Mouse (Mus musculus): ENCODE data around the gene Dbr1. TPM values are rescaled to one million over a fixed set of nuclear protein-coding genes. Genes with fewer than 3 reads are reported as not detected.
A peak's percentile ranks its signal among the peaks of the same experiment; 100 is the strongest.
"Not testable (repeated sequence)": the region's sequence is repeated elsewhere in the genome, so short reads cannot be mapped to it uniquely, and the experiment has no call there.

Gene Dbr1
- polyA plus RNA-seq, 1 experiment from 2014 or later: 14.0 TPM

DNA sequence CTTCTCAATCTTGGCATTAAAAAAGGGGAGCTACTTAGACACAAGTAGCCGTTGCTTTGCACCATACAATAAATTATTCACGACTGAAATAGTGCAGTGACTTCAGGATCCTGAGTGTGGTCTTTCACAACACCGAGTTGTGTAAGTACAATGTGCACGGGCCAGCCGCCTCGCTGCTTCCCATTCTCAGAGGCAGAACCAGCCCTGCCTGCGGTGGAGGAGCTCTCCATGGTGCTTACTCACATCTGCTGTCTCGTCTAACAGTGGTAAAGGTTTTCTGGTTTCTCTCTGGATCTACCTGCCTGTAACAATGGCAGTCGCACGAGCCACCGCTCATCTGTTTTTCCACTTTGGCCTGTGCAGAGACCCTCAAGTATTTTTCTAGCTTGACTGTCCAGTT is 11.9 kb upstream of the Dbr1 start:
- 16% methylated on average over 11 of the region's 11 CpGs for WGBS
- no peak for ATAC-seq (replicated peaks; ENCODE audit: insufficient number of reproducible peaks, insufficient read depth, low FRiP score, low read depth)

DNA sequence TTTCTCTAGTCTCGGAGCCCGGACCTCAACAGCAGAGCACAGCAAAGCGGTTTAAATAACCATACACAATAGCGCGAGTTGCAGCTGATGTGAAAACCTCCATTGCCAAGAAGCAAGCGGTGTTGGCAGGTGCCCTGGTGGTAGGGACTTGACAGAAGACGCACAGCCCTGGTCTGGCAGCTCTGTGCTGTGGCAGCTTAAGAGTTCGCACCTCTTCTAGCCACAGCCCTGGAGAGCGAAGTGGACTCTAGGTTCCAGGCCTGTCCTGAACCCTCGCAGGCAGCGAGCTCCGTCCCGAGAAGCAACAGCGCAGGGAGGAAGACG is 7.6 kb upstream of the Dbr1 start:
- ATAC-seq (replicated peaks; ENCODE audit: insufficient number of reproducible peaks, insufficient read depth, low FRiP score, low read depth): peak; percentile 56

More for the DNA sequence above, 11.9 kb upstream of the Dbr1 start:
- no peaks in the 10 kb centered on the region for H3K9me3 ChIP-seq (replicated peaks)
- no peak overlapping the region for H3K9ac ChIP-seq
- no peak overlapping the region for H3K4me3 ChIP-seq
- no peaks in the 10 kb centered on the region for H3K27me3 ChIP-seq
- no peak overlapping the region for H3K4me2 ChIP-seq
- no peaks in the 10 kb centered on the region for H3K36me3 ChIP-seq
- H3K4me1 ChIP-seq (replicated peaks): peaks cover 20% of the 10 kb centered on the region
- H3K27ac ChIP-seq: no peak overlapping the region

GRCm38 (mm10) chr9:99568347-99569070 is 7.1 kb upstream of the Dbr1 start, which contains the start of gene Armc8:
Gene Armc8, minus strand, starts transcription at chr9:99568899.
- Histone ChIP-seq H3K4me2 (peak within 1 kb of the TSS; percentile 83), H3K27ac (peak within 1 kb of the TSS; percentile 97), H3K4me3 (peak within 1 kb of the TSS; percentile 87), H3K9ac (peak within 1 kb of the TSS; percentile 91), H3K27me3 (no peaks in the 10 kb centered on the region), H3K4me1 (replicated peaks) (peaks cover 20% of the 10 kb centered on the region), H3K9me3 (replicated peaks) (no peaks in the 10 kb centered on the region), H3K36me3 (no peaks in the 10 kb centered on the region)
- under 1% methylated on average over 70 of the region's 70 CpGs for WGBS
- peak; percentile 94 for ATAC-seq (replicated peaks; ENCODE audit: insufficient number of reproducible peaks, insufficient read depth, low FRiP score, low read depth)

More for the DNA sequence above, 7.6 kb upstream of the Dbr1 start:
- Histone ChIP-seq H3K4me2 (peak overlapping the region; percentile 83), H3K36me3 (no peaks in the 10 kb centered on the region), H3K27me3 (no peaks in the 10 kb centered on the region), H3K9me3 (replicated peaks) (no peaks in the 10 kb centered on the region), H3K27ac (peak overlapping the region; percentile 97), H3K9ac (peak overlapping the region; percentile 91), H3K4me3 (peak overlapping the region; percentile 87), H3K4me1 (replicated peaks) (peaks cover 20% of the 10 kb centered on the region)
- under 1% methylated on average over 15 of the region's 15 CpGs for WGBS

DNA sequence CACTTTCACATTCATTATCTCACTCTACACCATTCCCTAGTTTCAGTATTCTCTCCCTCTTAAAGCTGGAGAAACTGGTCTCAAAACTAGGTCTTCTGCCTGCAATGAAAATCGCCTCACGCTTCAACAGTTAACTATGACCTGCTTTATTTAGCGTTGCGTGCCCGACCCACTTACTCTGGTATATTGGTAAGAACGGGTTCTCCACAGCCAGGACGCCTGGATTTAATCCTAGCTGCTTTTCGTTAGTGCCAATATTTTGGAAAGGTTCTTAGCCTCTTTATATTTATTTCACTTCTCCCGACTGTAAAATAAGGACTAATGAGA is 6.6 kb upstream of the Dbr1 start:
- Histone ChIP-seq H3K27me3 (no peaks in the 10 kb centered on the region), H3K27ac (peak overlapping the region; percentile 97), H3K4me2 (peak overlapping the region; percentile 83), H3K36me3 (no peaks in the 10 kb centered on the region), H3K4me1 (replicated peaks) (peaks cover 18% of the 10 kb centered on the region), H3K4me3 (peak overlapping the region; percentile 87), H3K9ac (peak overlapping the region; percentile 91), H3K9me3 (replicated peaks) (no peaks in the 10 kb centered on the region)
- ATAC-seq (replicated peaks; ENCODE audit: insufficient number of reproducible peaks, insufficient read depth, low FRiP score, low read depth): peak; percentile 53
- WGBS: 2% methylated on average over 9 of the region's 9 CpGs

- H3K4me3 ChIP-seq: no peak overlapping the region
- no peak for ATAC-seq (replicated peaks; ENCODE audit: insufficient number of reproducible peaks, insufficient read depth, low FRiP score, low read depth)
- no peak overlapping the region for H3K9ac ChIP-seq
- peaks cover 34% of the 10 kb centered on the region for H3K36me3 ChIP-seq
- H3K4me2 ChIP-seq: no peak overlapping the region
- no peak overlapping the region for H3K27ac ChIP-seq
- WGBS: 47% methylated on average over 2 of the region's 2 CpGs
- no peaks in the 10 kb centered on the region for H3K27me3 ChIP-seq
- peaks cover 8% of the 10 kb centered on the region for H3K4me1 ChIP-seq (replicated peaks)
- no peaks in the 10 kb centered on the region for H3K9me3 ChIP-seq (replicated peaks)
Observed at GRCm38 (mm10) chr9:99580655-99581054, 5.1 kb downstream of the Dbr1 start.

DNA sequence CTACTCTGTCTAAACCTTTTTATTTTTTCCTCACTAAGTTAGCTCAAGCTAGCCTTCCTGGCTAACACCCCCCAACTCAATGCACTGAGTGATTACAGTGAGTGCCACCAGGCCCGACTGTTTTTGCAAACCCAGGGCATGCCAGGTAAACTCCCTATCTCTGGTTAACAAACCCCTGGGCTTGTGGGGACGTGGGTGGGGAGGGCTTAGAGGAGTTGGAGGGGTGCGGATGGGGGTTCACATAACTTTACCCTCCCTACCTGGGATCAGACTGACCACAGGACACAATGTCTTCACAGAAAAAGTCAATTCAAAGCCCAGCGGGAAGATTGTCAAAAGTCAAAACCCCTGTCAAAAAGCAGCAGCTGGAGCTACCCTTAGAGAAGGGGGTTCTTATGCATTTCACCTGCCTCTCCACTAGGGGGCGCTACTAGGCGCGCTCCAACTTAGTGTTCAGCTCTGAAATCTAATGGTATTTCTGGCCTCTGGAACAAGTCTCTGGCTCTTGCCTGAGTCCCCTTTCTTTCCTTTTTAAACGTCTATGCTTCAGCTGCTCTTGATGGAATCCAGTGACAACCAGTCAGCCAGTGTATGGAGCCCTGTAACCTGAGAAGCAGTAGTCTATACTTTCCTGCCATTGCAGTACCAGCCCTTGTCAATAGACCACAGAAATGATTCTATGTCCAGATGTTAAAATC is 12.1 kb downstream of the Dbr1 start:
- H3K9me3 ChIP-seq (replicated peaks): no peaks in the 10 kb centered on the region
- no peak overlapping the region for H3K4me3 ChIP-seq

GRCm38 (mm10) chr9:99591144-99591543 is 15.5 kb downstream of the Dbr1 start:
- H3K27me3 ChIP-seq: no peaks in the 10 kb centered on the region
- no peak overlapping the region for H3K4me3 ChIP-seq
- 58% methylated on average over 8 of the region's 8 CpGs for WGBS
- ATAC-seq (replicated peaks; ENCODE audit: insufficient number of reproducible peaks, insufficient read depth, low FRiP score, low read depth): no peak
- H3K4me2 ChIP-seq: no peak overlapping the region
- no peaks in the 10 kb centered on the region for H3K9me3 ChIP-seq (replicated peaks)
- no peaks in the 10 kb centered on the region for H3K4me1 ChIP-seq (replicated peaks)
- no peaks in the 10 kb centered on the region for H3K36me3 ChIP-seq
- H3K27ac ChIP-seq: no peak overlapping the region
- no peak overlapping the region for H3K9ac ChIP-seq

More for the DNA sequence above, 12.1 kb downstream of the Dbr1 start:
- no peak for ATAC-seq (replicated peaks; ENCODE audit: insufficient number of reproducible peaks, insufficient read depth, low FRiP score, low read depth)
- 31% methylated on average over 8 of the region's 8 CpGs for WGBS
- Histone ChIP-seq H3K27me3 (no peaks in the 10 kb centered on the region), H3K4me2 (no peak overlapping the region), H3K9ac (no peak overlapping the region), H3K36me3 (peaks cover 18% of the 10 kb centered on the region), H3K27ac (no peak overlapping the region), H3K4me1 (replicated peaks) (no peaks in the 10 kb centered on the region)

DNA sequence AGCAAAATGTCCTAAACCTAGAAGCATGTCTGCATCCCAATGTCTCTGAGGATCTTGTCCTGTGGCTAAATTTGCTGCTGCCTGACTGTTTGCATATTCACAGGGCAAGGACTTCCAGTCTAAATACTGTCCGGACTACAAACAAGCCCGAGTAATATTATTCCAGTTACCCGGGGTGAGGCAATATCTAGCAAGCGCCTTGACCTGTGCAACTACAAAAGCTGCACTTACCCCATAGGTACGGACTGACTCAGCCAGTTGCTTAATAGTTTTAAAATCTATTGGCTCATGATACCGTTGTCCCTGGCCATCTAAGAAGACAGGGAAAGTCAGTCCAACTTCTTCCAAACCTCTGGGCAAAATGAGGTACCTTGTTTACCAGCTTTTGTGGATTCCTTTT is 23.5 kb downstream of the Dbr1 start:
- not testable (repeated sequence) for H3K9ac ChIP-seq; H3K36me3 ChIP-seq; H3K27ac ChIP-seq; H3K4me1 ChIP-seq (replicated peaks); H3K4me2 ChIP-seq; ATAC-seq (replicated peaks; ENCODE audit: insufficient number of reproducible peaks, insufficient read depth, low FRiP score, low read depth); H3K27me3 ChIP-seq; H3K9me3 ChIP-seq (replicated peaks); H3K4me3 ChIP-seq
- 91% methylated on average over 6 of the region's 6 CpGs for WGBS

DNA sequence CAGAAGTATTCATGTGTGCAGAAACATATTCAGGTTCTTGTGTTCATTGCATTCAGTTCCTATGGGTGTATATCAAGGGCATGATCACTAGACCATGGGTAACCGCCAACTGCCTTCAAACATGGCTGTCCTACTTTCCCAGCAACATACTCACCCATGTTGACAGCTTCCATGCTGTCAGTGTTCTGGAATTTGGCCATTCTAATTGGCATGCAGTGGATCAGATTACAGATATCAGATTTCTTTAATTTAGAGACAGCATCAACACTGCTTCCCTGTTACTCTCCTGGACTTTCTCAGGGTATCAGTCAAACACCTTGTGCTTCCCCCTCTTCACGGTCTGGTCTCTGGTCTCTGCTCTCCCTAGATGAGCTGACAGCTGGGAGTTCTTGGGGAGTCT is 28.0 kb downstream of the Dbr1 start:
- no peaks in the 10 kb centered on the region for H3K4me1 ChIP-seq (replicated peaks)
- no peak overlapping the region for H3K9ac ChIP-seq
- no peaks in the 10 kb centered on the region for H3K9me3 ChIP-seq (replicated peaks)
- ATAC-seq (replicated peaks; ENCODE audit: insufficient number of reproducible peaks, insufficient read depth, low FRiP score, low read depth): no peak
- H3K4me3 ChIP-seq: no peak overlapping the region
- H3K27ac ChIP-seq: no peak overlapping the region
- no peaks in the 10 kb centered on the region for H3K27me3 ChIP-seq
- no peaks in the 10 kb centered on the region for H3K36me3 ChIP-seq
- 57% methylated on average over 2 of the region's 2 CpGs for WGBS
- H3K4me2 ChIP-seq: no peak overlapping the region

- no peak within 1 kb of the TSS for H3K9ac ChIP-seq
Observed at GRCm38 (mm10) chr9:99612202-99612601, 36.6 kb downstream of the Dbr1 start, which contains the start of gene A4gnt. Gene A4gnt, plus strand, starts transcription at chr9:99612502.

DNA sequence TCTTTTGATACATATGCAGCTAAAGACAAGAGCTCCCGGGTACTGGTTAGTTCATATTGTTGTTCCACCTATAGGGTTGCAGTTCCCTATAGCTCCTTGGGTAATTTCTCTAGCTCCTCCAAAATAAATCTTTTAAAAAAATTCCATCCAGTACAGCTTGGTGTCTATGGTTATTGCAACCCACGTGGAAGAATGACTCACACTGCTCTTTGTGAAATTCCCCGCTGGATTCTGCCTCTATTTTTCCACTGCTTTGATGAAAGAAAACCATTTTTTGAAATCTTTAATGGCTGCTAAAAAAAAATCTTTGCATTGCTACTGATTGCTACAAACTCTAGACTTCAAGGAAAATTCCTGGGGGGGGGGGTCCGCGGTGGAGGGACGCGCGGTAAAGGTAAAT is 44.1 kb downstream of the Dbr1 start:
- H3K9me3 ChIP-seq (replicated peaks): no peaks in the 10 kb centered on the region

More at GRCm38 (mm10) chr9:99612202-99612601, 36.6 kb downstream of the Dbr1 start, which contains the start of gene A4gnt:
- Histone ChIP-seq H3K4me1 (replicated peaks) (no peaks in the 10 kb centered on the region), H3K27ac (no peak within 1 kb of the TSS), H3K4me2 (no peak within 1 kb of the TSS), H3K4me3 (no peak within 1 kb of the TSS), H3K27me3 (no peaks in the 10 kb centered on the region), H3K9me3 (replicated peaks) (no peaks in the 10 kb centered on the region), H3K36me3 (no peaks in the 10 kb centered on the region)
- no peak for ATAC-seq (replicated peaks; ENCODE audit: insufficient number of reproducible peaks, insufficient read depth, low FRiP score, low read depth)
- WGBS: 42% methylated on average over 2 of the region's 2 CpGs

GRCm38 (mm10) chr9:99620196-99620595 is 44.6 kb downstream of the Dbr1 start:
- no peak for ATAC-seq (replicated peaks; ENCODE audit: insufficient number of reproducible peaks, insufficient read depth, low FRiP score, low read depth)
- H3K4me3 ChIP-seq: no peak overlapping the region
- WGBS: 89% methylated on average over 11 of the region's 11 CpGs
- no peak overlapping the region for H3K9ac ChIP-seq
- H3K27me3 ChIP-seq: no peaks in the 10 kb centered on the region
- H3K9me3 ChIP-seq (replicated peaks): no peaks in the 10 kb centered on the region
- no peaks in the 10 kb centered on the region for H3K4me1 ChIP-seq (replicated peaks)
- no peaks in the 10 kb centered on the region for H3K36me3 ChIP-seq
- no peak overlapping the region for H3K27ac ChIP-seq
- H3K4me2 ChIP-seq: no peak overlapping the region

More for the DNA sequence above, 44.1 kb downstream of the Dbr1 start:
- Histone ChIP-seq H3K27me3 (no peaks in the 10 kb centered on the region), H3K4me1 (replicated peaks) (no peaks in the 10 kb centered on the region), H3K36me3 (no peaks in the 10 kb centered on the region), H3K27ac (no peak overlapping the region), H3K4me2 (no peak overlapping the region), H3K9ac (no peak overlapping the region), H3K4me3 (no peak overlapping the region)
- 88% methylated on average over 8 of the region's 8 CpGs for WGBS
- no peak for ATAC-seq (replicated peaks; ENCODE audit: insufficient number of reproducible peaks, insufficient read depth, low FRiP score, low read depth)
